Mouse (Mus musculus): ENCODE measurements around the gene Tfpt.

- TF ChIP-seq TAL1 (conservative IDR thresholded peaks at IDR 0.05; ENCODE audit: low read depth, low read length) (no peak), CTCF (IDR thresholded peaks at IDR 0.05; ENCODE audit: low read depth, low read length) (no peak), GATA1 (IDR thresholded peaks at IDR 0.05; ENCODE audit: borderline replicate concordance, low read length) (no peak), POLR2AphosphoS5 (IDR thresholded peaks at IDR 0.05; ENCODE audit: insufficient replicate concordance, low read depth, low read length) (no peak), GATA2 (IDR thresholded peaks at IDR 0.05; ENCODE audit: borderline replicate concordance, low read depth, low read length) (no peak)
Observed at GRCm38 (mm10) chr7:3609082-3609481, 20.6 kb downstream of the Tfpt start.

Data from G1E (cell line).